Mouse (Mus musculus) retina, postnatal 7 days (tissue): ENCODE results near the gene Cbx8.

Experiments used
- DNase-seq: peaks from one replicate; pipeline ENCODE4 v3.0.0-alpha.2; 2012; ENCODE audit warnings: low read depth, low spot score

The Cbx8 gene

GRCm38 (mm10) chr11:119040600-119041324 lies at the start of gene Cbx8:
TSS of gene Cbx8 (minus strand) at chr11:119040969.
- peak; percentile 99 for DNase-seq

GRCm38 (mm10) chr11:119090076-119090960 lies 49.5 kb upstream of the Cbx8 start:
- no peak for DNase-seq

GRCm38 (mm10) chr11:119089235-119090075 lies 48.7 kb upstream of the Cbx8 start:
- no peak for DNase-seq

- no peak for DNase-seq
Observed at GRCm38 (mm10) chr11:119088391-119089234, 47.8 kb upstream of the Cbx8 start.

- DNase-seq = no peak
Observed at GRCm38 (mm10) chr11:119087301-119088082, 46.7 kb upstream of the Cbx8 start.

- peak; percentile 92 for DNase-seq
Observed at GRCm38 (mm10) chr11:119086144-119086971, 45.6 kb upstream of the Cbx8 start, which contains the start of gene Cbx4. TSS of gene Cbx4 (minus strand) at chr11:119086221.

- no peak for DNase-seq
Observed at GRCm38 (mm10) chr11:119085279-119086062, 44.7 kb upstream of the Cbx8 start.

- no peak for DNase-seq
Observed at GRCm38 (mm10) chr11:119084446-119085278, 43.9 kb upstream of the Cbx8 start.

GRCm38 (mm10) chr11:119083724-119084445 lies 43.1 kb upstream of the Cbx8 start:
- no peak for DNase-seq

- no peak for DNase-seq
Observed at GRCm38 (mm10) chr11:119082638-119083599, 42.1 kb upstream of the Cbx8 start.

- no peak for DNase-seq
Observed at GRCm38 (mm10) chr11:119081839-119082637, 41.3 kb upstream of the Cbx8 start.

- DNase-seq = no peak
Observed at GRCm38 (mm10) chr11:119081148-119081838, 40.5 kb upstream of the Cbx8 start.

- DNase-seq = no peak
Observed at GRCm38 (mm10) chr11:119080461-119081147, 39.8 kb upstream of the Cbx8 start.

GRCm38 (mm10) chr11:119079445-119079837 lies 38.7 kb upstream of the Cbx8 start:
- no peak for DNase-seq
